Mouse (Mus musculus): ENCODE data around the gene Smad5. TPM values are rescaled to one million over a fixed set of nuclear protein-coding genes. Genes with fewer than 3 reads are reported as not detected.

The Smad5 gene
- polyA plus RNA-seq, 1 experiment, result 12.7 TPM

DNA sequence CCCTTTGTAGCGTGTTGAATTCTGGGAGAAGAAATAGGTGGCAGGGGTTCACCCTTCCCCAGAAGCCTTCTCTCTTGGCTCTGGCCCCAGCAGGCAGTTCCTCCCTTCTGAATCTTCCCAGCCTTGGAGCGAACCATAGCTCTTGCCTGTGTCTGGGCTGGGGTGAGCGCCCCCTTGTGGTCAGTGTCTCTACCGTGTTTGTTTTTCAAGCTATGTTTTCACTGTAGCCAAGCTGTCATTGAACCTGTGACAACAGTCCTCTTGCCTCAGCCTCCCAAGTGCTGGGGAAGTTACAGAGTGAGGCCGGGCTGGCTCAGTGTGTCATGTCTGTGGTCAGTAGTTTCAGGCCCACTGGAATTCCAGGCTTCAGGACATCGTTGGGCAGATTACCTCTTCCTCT lies 55.7 kb downstream of the Smad5 start:
- Histone ChIP-seq H3K79me2 (ENCODE audit: control insufficient read depth, insufficient read depth) (no peaks in the 10 kb centered on the region), H3K36me3 (ENCODE audit: control insufficient read depth, insufficient read depth) (no peaks in the 10 kb centered on the region), H3ac (ENCODE audit: control insufficient read depth, insufficient read length) (no peak overlapping the region), H3K27me3 (ENCODE audit: control insufficient read depth, insufficient read depth, insufficient read length) (no peaks in the 10 kb centered on the region), H3K4me2 (ENCODE audit: low read depth) (no peak overlapping the region), H3K4me3 (no peak overlapping the region)
- TF ChIP-seq MAX (IDR thresholded peaks at IDR 0.05; ENCODE audit: low read depth), result no peak
- no peak for TF ChIP-seq TCF12 (IDR thresholded peaks at IDR 0.05; ENCODE audit: insufficient read depth, poor library complexity, severe bottlenecking)
- TF ChIP-seq REST (IDR thresholded peaks at IDR 0.05; ENCODE audit: insufficient read depth, insufficient read length), result no peak
- no peak for TF ChIP-seq SRF (IDR thresholded peaks at IDR 0.05; ENCODE audit: control insufficient read depth, insufficient read length, low read depth)
- no peak for TF ChIP-seq E2F4 (IDR thresholded peaks at IDR 0.05; ENCODE audit: insufficient read depth)
- no peak for TF ChIP-seq MYOD1 (IDR thresholded peaks at IDR 0.05; ENCODE audit: control insufficient read depth in 1 of 3, insufficient read length in 2 of 3, low read depth in 2 of 3)
- TF ChIP-seq TCF3 (IDR thresholded peaks at IDR 0.05; ENCODE audit: insufficient read length, low read depth), result no peak
- no peak for TF ChIP-seq POLR2AphosphoS2 (IDR thresholded peaks at IDR 0.05; ENCODE audit: insufficient read length, low read depth)
- TF ChIP-seq POLR2A (IDR thresholded peaks at IDR 0.05; ENCODE audit: insufficient read length, low read depth), result no peak
- TF ChIP-seq MYOG (IDR thresholded peaks at IDR 0.05; ENCODE audit: control insufficient read depth in 1 of 3, insufficient read depth in 1 of 3, insufficient read length in 2 of 3, low read depth in 2 of 3), result no peak
- TF ChIP-seq USF1 (IDR thresholded peaks at IDR 0.05; ENCODE audit: low read depth), result no peak
- no peak for TF ChIP-seq CEBPB (IDR thresholded peaks at IDR 0.05; ENCODE audit: insufficient read depth, poor library complexity, severe bottlenecking)

- Histone ChIP-seq H3K4me2 (ENCODE audit: low read depth) (no peak overlapping the region), H3K79me2 (ENCODE audit: control insufficient read depth, insufficient read depth) (no peaks in the 10 kb centered on the region), H3K4me3 (no peak overlapping the region), H3K27me3 (ENCODE audit: control insufficient read depth, insufficient read depth, insufficient read length) (no peaks in the 10 kb centered on the region), H3ac (ENCODE audit: control insufficient read depth, insufficient read length) (no peak overlapping the region), H3K36me3 (ENCODE audit: control insufficient read depth, insufficient read depth) (no peaks in the 10 kb centered on the region)
- TF ChIP-seq TCF12 (IDR thresholded peaks at IDR 0.05; ENCODE audit: insufficient read depth, poor library complexity, severe bottlenecking) (no peak), POLR2AphosphoS2 (IDR thresholded peaks at IDR 0.05; ENCODE audit: insufficient read length, low read depth) (no peak), TCF3 (IDR thresholded peaks at IDR 0.05; ENCODE audit: insufficient read length, low read depth) (no peak), USF1 (IDR thresholded peaks at IDR 0.05; ENCODE audit: low read depth) (no peak), MYOG (IDR thresholded peaks at IDR 0.05; ENCODE audit: control insufficient read depth in 1 of 3, insufficient read depth in 1 of 3, insufficient read length in 2 of 3, low read depth in 2 of 3) (no peak), MYOD1 (IDR thresholded peaks at IDR 0.05; ENCODE audit: control insufficient read depth in 1 of 3, insufficient read length in 2 of 3, low read depth in 2 of 3) (no peak), E2F4 (IDR thresholded peaks at IDR 0.05; ENCODE audit: insufficient read depth) (no peak), MAX (IDR thresholded peaks at IDR 0.05; ENCODE audit: low read depth) (no peak), POLR2A (IDR thresholded peaks at IDR 0.05; ENCODE audit: insufficient read length, low read depth) (no peak), SRF (IDR thresholded peaks at IDR 0.05; ENCODE audit: control insufficient read depth, insufficient read length, low read depth) (no peak), CEBPB (IDR thresholded peaks at IDR 0.05; ENCODE audit: insufficient read depth, poor library complexity, severe bottlenecking) (no peak)
Measured at GRCm38 (mm10) chr13:56762446-56763229, 59.8 kb downstream of the Smad5 start.

DNA sequence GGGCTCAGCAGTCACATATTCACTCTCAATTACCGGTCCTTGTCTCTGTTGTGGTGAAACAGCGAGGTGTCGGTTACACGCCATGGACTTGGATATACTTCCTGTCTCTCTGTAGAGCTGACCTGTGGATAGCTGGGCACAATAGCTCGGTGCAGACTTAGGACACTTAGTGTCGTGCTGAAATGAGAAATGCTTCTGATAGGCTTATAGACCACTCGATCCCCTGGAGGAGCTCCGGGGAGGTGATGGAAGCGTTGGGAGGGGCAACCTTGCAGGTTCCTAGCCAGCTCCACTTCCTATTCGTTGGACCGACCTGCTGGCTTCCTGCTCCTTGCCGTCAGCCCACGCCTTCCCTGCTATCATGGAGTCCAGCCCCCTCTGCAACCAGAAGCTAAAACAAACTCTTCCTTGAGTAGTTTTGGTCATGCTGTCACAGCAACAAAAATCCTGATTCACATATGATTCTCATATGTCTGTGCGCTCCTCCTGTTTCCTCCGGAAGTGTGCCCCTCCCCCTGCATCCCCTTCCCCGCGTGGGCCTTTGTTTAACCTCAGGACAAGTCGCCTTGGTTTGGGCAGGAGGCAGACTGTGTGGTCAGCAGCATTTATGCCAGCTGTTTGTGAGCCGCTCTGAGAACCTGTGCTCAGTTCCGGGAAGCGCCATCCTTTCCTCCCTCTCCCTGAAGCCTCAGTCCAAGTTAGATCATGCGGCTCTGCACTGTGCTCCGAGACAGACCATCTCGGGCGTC lies 62.6 kb downstream of the Smad5 start:
- H3K36me3 ChIP-seq (ENCODE audit: control insufficient read depth, insufficient read depth), result no peaks in the 10 kb centered on the region
- H3K4me2 ChIP-seq (ENCODE audit: low read depth), result no peak overlapping the region
- no peak for TF ChIP-seq USF1 (IDR thresholded peaks at IDR 0.05; ENCODE audit: low read depth)
- TF ChIP-seq SRF (IDR thresholded peaks at IDR 0.05; ENCODE audit: control insufficient read depth, insufficient read length, low read depth), result no peak
- no peak for TF ChIP-seq POLR2AphosphoS2 (IDR thresholded peaks at IDR 0.05; ENCODE audit: insufficient read length, low read depth)
- no peak for TF ChIP-seq TCF3 (IDR thresholded peaks at IDR 0.05; ENCODE audit: insufficient read length, low read depth)
- no peak for TF ChIP-seq MAX (IDR thresholded peaks at IDR 0.05; ENCODE audit: low read depth)
- no peak for TF ChIP-seq MYOG (IDR thresholded peaks at IDR 0.05; ENCODE audit: control insufficient read depth in 1 of 3, insufficient read depth in 1 of 3, insufficient read length in 2 of 3, low read depth in 2 of 3)
- no peak for TF ChIP-seq POLR2A (IDR thresholded peaks at IDR 0.05; ENCODE audit: insufficient read length, low read depth)
- no peak for TF ChIP-seq REST (IDR thresholded peaks at IDR 0.05; ENCODE audit: insufficient read depth, insufficient read length)
- no peak for TF ChIP-seq TCF12 (IDR thresholded peaks at IDR 0.05; ENCODE audit: insufficient read depth, poor library complexity, severe bottlenecking)
- no peak for TF ChIP-seq CEBPB (IDR thresholded peaks at IDR 0.05; ENCODE audit: insufficient read depth, poor library complexity, severe bottlenecking)
- TF ChIP-seq E2F4 (IDR thresholded peaks at IDR 0.05; ENCODE audit: insufficient read depth), result no peak
- no peak for TF ChIP-seq MYOD1 (IDR thresholded peaks at IDR 0.05; ENCODE audit: control insufficient read depth in 1 of 3, insufficient read length in 2 of 3, low read depth in 2 of 3)
- no peaks in the 10 kb centered on the region for H3K27me3 ChIP-seq (ENCODE audit: control insufficient read depth, insufficient read depth, insufficient read length)
- no peak overlapping the region for H3K4me3 ChIP-seq
- H3ac ChIP-seq (ENCODE audit: control insufficient read depth, insufficient read length), result no peak overlapping the region
- no peaks in the 10 kb centered on the region for H3K79me2 ChIP-seq (ENCODE audit: control insufficient read depth, insufficient read depth)

GRCm38 (mm10) chr13:56766211-56766610 lies 63.4 kb downstream of the Smad5 start:
- no peak overlapping the region for H3ac ChIP-seq (ENCODE audit: control insufficient read depth, insufficient read length)
- H3K4me3 ChIP-seq, result no peak overlapping the region
- no peak overlapping the region for H3K4me2 ChIP-seq (ENCODE audit: low read depth)
- no peaks in the 10 kb centered on the region for H3K27me3 ChIP-seq (ENCODE audit: control insufficient read depth, insufficient read depth, insufficient read length)
- TF ChIP-seq E2F4 (IDR thresholded peaks at IDR 0.05; ENCODE audit: insufficient read depth) (no peak), USF1 (IDR thresholded peaks at IDR 0.05; ENCODE audit: low read depth) (no peak)
- no peaks in the 10 kb centered on the region for H3K79me2 ChIP-seq (ENCODE audit: control insufficient read depth, insufficient read depth)
- H3K36me3 ChIP-seq (ENCODE audit: control insufficient read depth, insufficient read depth), result no peaks in the 10 kb centered on the region
